Mouse (Mus musculus): ENCODE results near the gene Ifngr2. TPM values are rescaled to one million over a fixed set of nuclear protein-coding genes. Genes with fewer than 3 reads are reported as not detected.

Gene Ifngr2
- polyA plus RNA-seq, 1 experiment from 2014 or later = 65.3 TPM

DNA sequence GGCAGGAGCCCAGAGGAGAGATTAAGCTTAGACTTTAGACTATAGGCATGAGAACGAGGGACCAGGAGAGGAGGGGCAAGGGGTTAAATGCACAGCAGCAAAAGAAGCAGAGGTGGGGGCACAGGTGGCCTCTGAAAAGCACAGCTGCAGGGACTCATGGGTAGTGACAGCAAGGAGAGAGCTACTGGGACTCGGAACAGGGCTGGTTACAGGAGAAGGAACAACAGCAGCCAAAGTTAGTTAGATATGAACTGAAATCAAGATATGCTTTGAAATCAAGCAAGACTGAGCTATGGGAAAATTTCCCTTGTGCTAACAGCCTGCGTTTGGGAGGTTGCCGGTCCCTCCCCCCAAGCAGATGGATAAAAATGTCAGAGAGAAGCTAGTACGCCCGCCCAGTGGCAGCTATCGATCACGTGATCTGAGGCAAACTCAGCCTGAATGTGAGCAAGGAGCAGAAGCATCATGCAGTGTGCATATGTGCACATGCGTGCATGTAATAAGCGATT is 5.2 kb upstream of the Ifngr2 start:
- no peak for DNase-seq (ENCODE audit: low spot score)

GRCm38 (mm10) chr16:91543619-91544018 is 3.3 kb upstream of the Ifngr2 start:
- WGBS = 98% methylated on average over 1 of the region's 1 CpGs
- no peak overlapping the region for H3K27ac ChIP-seq (ENCODE audit: low read depth)
- no peak overlapping the region for H3K4me2 ChIP-seq (ENCODE audit: low read length)
- no peaks in the 10 kb centered on the region for H3K9me3 ChIP-seq (ENCODE audit: control insufficient read depth, low read length)
- no peaks in the 10 kb centered on the region for H3K36me3 ChIP-seq (ENCODE audit: control insufficient read depth, insufficient read depth, low read length)
- no peak overlapping the region for H3K9ac ChIP-seq (ENCODE audit: low read length)
- ATAC-seq (replicated peaks; ENCODE audit: low FRiP score, low TSS enrichment, low read depth) = no peak
- DNase-seq (ENCODE audit: low spot score) = no peak
- no peaks in the 10 kb centered on the region for H3K27me3 ChIP-seq (replicated peaks; ENCODE audit: control insufficient read depth, insufficient read depth, low read length)
- H3K4me1 ChIP-seq (replicated peaks; ENCODE audit: control insufficient read depth, insufficient read depth, low read length) = peaks cover 21% of the 10 kb centered on the region
- H3K4me3 ChIP-seq (ENCODE audit: low read depth, low read length) = no peak overlapping the region

More for the DNA sequence above, 5.2 kb upstream of the Ifngr2 start:
- Histone ChIP-seq H3K4me2 (ENCODE audit: low read length) (peak overlapping the region; percentile 16; the same call in 1 of the 2 replicates), H3K9me3 (ENCODE audit: control insufficient read depth, low read length) (no peaks in the 10 kb centered on the region), H3K4me3 (ENCODE audit: low read depth, low read length) (no peak overlapping the region), H3K4me1 (replicated peaks; ENCODE audit: control insufficient read depth, insufficient read depth, low read length) (peaks cover 14% of the 10 kb centered on the region; the same call in 1 of the 2 replicates), H3K27ac (ENCODE audit: low read depth) (no peak overlapping the region), H3K36me3 (ENCODE audit: control insufficient read depth, insufficient read depth, low read length) (no peaks in the 10 kb centered on the region), H3K9ac (ENCODE audit: low read length) (no peak overlapping the region), H3K27me3 (replicated peaks; ENCODE audit: control insufficient read depth, insufficient read depth, low read length) (no peaks in the 10 kb centered on the region)
- WGBS = 44% methylated on average over 10 of the region's 10 CpGs
- ATAC-seq (replicated peaks; ENCODE audit: low FRiP score, low TSS enrichment, low read depth) = 0 out of 2 replicates have a peak, but pooled peaks have one; percentile 38

DNA sequence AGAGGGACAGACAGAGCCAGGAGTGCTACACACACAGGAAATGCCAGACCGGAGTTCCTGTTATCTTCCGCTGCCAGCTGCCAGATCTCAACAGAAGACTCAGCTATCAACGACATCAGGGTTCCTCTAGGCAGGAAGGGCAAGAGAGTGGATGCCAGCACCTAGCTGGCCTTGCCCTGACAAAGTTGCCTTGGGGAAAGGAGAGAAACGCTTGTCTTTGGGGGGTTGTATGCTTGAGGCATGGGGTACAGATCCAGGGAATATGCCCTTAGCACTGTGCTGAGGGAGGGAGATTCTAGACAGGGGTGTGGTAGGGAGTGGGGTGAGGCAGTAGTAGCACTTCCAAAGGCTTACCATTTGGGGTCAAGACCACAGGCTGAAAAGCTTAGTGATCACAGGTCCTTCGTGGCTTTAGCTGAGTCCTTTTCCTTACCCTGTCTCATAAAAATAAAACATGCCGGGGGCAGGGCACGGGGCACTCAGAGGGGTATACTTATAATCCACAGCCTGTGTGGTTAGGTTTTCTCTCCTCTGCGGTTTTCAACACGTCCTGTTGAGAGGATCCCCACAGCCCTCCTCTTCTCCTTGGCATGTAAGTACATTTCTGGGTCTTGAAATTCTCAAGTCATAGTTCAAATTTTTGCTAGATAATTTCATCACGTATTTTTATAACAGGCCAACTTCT is 1.1 kb upstream of the Ifngr2 start:
- Histone ChIP-seq H3K9me3 (ENCODE audit: control insufficient read depth, low read length) (no peaks in the 10 kb centered on the region), H3K4me3 (ENCODE audit: low read depth, low read length) (no peak overlapping the region), H3K27ac (ENCODE audit: low read depth) (no peak overlapping the region), H3K4me1 (replicated peaks; ENCODE audit: control insufficient read depth, insufficient read depth, low read length) (peaks cover 28% of the 10 kb centered on the region), H3K9ac (ENCODE audit: low read length) (no peak overlapping the region), H3K36me3 (ENCODE audit: control insufficient read depth, insufficient read depth, low read length) (no peaks in the 10 kb centered on the region), H3K27me3 (replicated peaks; ENCODE audit: control insufficient read depth, insufficient read depth, low read length) (no peaks in the 10 kb centered on the region), H3K4me2 (ENCODE audit: low read length) (no peak overlapping the region)
- DNase-seq (ENCODE audit: low spot score) = no peak
- no peak for ATAC-seq (replicated peaks; ENCODE audit: low FRiP score, low TSS enrichment, low read depth)
- WGBS = 58% methylated on average over 10 of the region's 10 CpGs

- Histone ChIP-seq H3K36me3 (ENCODE audit: control insufficient read depth, insufficient read depth, low read length) (no peaks in the 10 kb centered on the region), H3K4me1 (replicated peaks; ENCODE audit: control insufficient read depth, insufficient read depth, low read length) (peaks cover 26% of the 10 kb centered on the region), H3K27ac (ENCODE audit: low read depth) (0 out of 2 replicates have a peak overlapping the region, but pooled peaks have one; percentile 38), H3K9ac (ENCODE audit: low read length) (peak overlapping the region; percentile 93), H3K27me3 (replicated peaks; ENCODE audit: control insufficient read depth, insufficient read depth, low read length) (no peaks in the 10 kb centered on the region), H3K4me3 (ENCODE audit: low read depth, low read length) (peak overlapping the region; percentile 95), H3K9me3 (ENCODE audit: control insufficient read depth, low read length) (no peaks in the 10 kb centered on the region), H3K4me2 (ENCODE audit: low read length) (peak overlapping the region; percentile 82)
- WGBS = 12% methylated on average over 14 of the region's 14 CpGs
- DNase-seq (ENCODE audit: low spot score) (no peak), ATAC-seq (replicated peaks; ENCODE audit: low FRiP score, low TSS enrichment, low read depth) (peak; percentile 50)
Measured at GRCm38 (mm10) chr16:91546391-91546835, 459 bp upstream of the Ifngr2 start.

DNA sequence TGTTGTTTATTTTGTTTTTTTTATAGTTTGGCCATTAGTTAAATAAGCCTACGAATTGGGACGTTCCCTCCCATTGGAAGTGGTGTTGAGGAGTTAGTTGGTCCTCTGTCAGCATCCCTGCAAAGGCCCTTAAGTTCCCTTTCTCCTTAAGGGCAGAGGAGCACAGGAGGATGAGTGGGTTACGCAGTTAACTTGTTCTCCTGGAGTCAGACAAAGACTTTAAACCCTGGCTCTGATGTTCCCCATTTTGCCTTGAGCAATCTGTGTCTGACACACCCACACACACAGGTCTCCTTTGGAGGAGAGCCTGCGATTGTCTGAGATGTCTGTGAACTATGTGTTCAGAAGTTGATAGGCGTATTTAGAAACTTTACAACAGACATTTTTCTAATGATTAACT is 1.1 kb downstream of the Ifngr2 start:
- 40% methylated on average over 5 of the region's 5 CpGs for WGBS
- Histone ChIP-seq H3K9me3 (ENCODE audit: control insufficient read depth, low read length) (no peaks in the 10 kb centered on the region), H3K4me2 (ENCODE audit: low read length) (peak overlapping the region; percentile 82), H3K27me3 (replicated peaks; ENCODE audit: control insufficient read depth, insufficient read depth, low read length) (no peaks in the 10 kb centered on the region), H3K27ac (ENCODE audit: low read depth) (no peak overlapping the region), H3K4me1 (replicated peaks; ENCODE audit: control insufficient read depth, insufficient read depth, low read length) (peaks cover 22% of the 10 kb centered on the region), H3K36me3 (ENCODE audit: control insufficient read depth, insufficient read depth, low read length) (no peaks in the 10 kb centered on the region), H3K9ac (ENCODE audit: low read length) (no peak overlapping the region; the same call in 1 of the 2 replicates), H3K4me3 (ENCODE audit: low read depth, low read length) (peak overlapping the region; percentile 95)
- ATAC-seq (replicated peaks; ENCODE audit: low FRiP score, low TSS enrichment, low read depth) = no peak
- no peak for DNase-seq (ENCODE audit: low spot score)

DNA sequence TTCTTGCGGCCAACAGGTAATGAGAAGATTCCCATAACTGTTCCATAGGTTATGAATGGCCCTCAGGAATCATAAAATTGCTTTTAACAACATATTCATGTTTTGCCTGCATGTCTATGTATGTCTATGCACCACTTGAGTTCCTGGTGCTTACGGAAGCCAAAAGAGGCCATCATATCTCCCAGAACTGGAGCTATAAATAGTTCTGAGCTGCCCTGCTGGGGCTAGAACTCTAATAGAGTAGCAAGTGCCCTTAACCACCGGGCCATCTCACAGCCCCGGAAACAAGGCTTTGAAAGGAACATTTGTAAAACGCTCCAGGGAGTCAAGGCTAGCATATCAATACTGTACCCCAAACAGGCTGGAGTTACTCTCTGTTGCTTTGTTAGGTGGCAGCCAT is 1.7 kb downstream of the Ifngr2 start:
- H3K4me2 ChIP-seq (ENCODE audit: low read length) = peak overlapping the region; percentile 82
- H3K9me3 ChIP-seq (ENCODE audit: control insufficient read depth, low read length) = no peaks in the 10 kb centered on the region
- no peaks in the 10 kb centered on the region for H3K27me3 ChIP-seq (replicated peaks; ENCODE audit: control insufficient read depth, insufficient read depth, low read length)
- 0 out of 2 replicates have a peak overlapping the region, but pooled peaks have one; percentile 22 for H3K27ac ChIP-seq (ENCODE audit: low read depth)
- ATAC-seq (replicated peaks; ENCODE audit: low FRiP score, low TSS enrichment, low read depth) = no peak
- peak overlapping the region; percentile 18; the same call in 1 of the 2 replicates for H3K9ac ChIP-seq (ENCODE audit: low read length)
- no peak for DNase-seq (ENCODE audit: low spot score)
- H3K36me3 ChIP-seq (ENCODE audit: control insufficient read depth, insufficient read depth, low read length) = no peaks in the 10 kb centered on the region
- 34% methylated on average over 5 of the region's 5 CpGs for WGBS
- peaks cover 28% of the 10 kb centered on the region for H3K4me1 ChIP-seq (replicated peaks; ENCODE audit: control insufficient read depth, insufficient read depth, low read length)
- peak overlapping the region; percentile 95 for H3K4me3 ChIP-seq (ENCODE audit: low read depth, low read length)

GRCm38 (mm10) chr16:91548996-91549395 is 2.1 kb downstream of the Ifngr2 start:
- DNase-seq (ENCODE audit: low spot score) (no peak), ATAC-seq (replicated peaks; ENCODE audit: low FRiP score, low TSS enrichment, low read depth) (no peak)
- Histone ChIP-seq H3K4me1 (replicated peaks; ENCODE audit: control insufficient read depth, insufficient read depth, low read length) (peaks cover 31% of the 10 kb centered on the region), H3K9ac (ENCODE audit: low read length) (peak overlapping the region; percentile 18; the same call in 1 of the 2 replicates), H3K27ac (ENCODE audit: low read depth) (no peak overlapping the region), H3K4me3 (ENCODE audit: low read depth, low read length) (peak overlapping the region; percentile 95), H3K9me3 (ENCODE audit: control insufficient read depth, low read length) (no peaks in the 10 kb centered on the region), H3K27me3 (replicated peaks; ENCODE audit: control insufficient read depth, insufficient read depth, low read length) (no peaks in the 10 kb centered on the region), H3K4me2 (ENCODE audit: low read length) (peak overlapping the region; percentile 82), H3K36me3 (ENCODE audit: control insufficient read depth, insufficient read depth, low read length) (no peaks in the 10 kb centered on the region)
- 72% methylated on average over 2 of the region's 2 CpGs for WGBS

GRCm38 (mm10) chr16:91549616-91550015 is 2.7 kb downstream of the Ifngr2 start:
- 71% methylated on average over 5 of the region's 5 CpGs for WGBS
- no peak overlapping the region for H3K4me3 ChIP-seq (ENCODE audit: low read depth, low read length)
- peaks cover 34% of the 10 kb centered on the region for H3K4me1 ChIP-seq (replicated peaks; ENCODE audit: control insufficient read depth, insufficient read depth, low read length)
- no peaks in the 10 kb centered on the region for H3K9me3 ChIP-seq (ENCODE audit: control insufficient read depth, low read length)
- no peaks in the 10 kb centered on the region for H3K27me3 ChIP-seq (replicated peaks; ENCODE audit: control insufficient read depth, insufficient read depth, low read length)
- H3K36me3 ChIP-seq (ENCODE audit: control insufficient read depth, insufficient read depth, low read length) = no peaks in the 10 kb centered on the region
- DNase-seq (ENCODE audit: low spot score) = no peak
- peak overlapping the region; percentile 82; the same call in 1 of the 2 replicates for H3K4me2 ChIP-seq (ENCODE audit: low read length)
- no peak overlapping the region for H3K9ac ChIP-seq (ENCODE audit: low read length)
- H3K27ac ChIP-seq (ENCODE audit: low read depth) = no peak overlapping the region; the same call in 1 of the 2 replicates
- no peak for ATAC-seq (replicated peaks; ENCODE audit: low FRiP score, low TSS enrichment, low read depth)
